Mouse (Mus musculus): Measurements from ENCODE around the gene 4930470P17Rik. TPM values are rescaled to one million over a fixed set of nuclear protein-coding genes. Genes with fewer than 3 reads are reported as not detected.
"Not testable (repeated sequence)": the region's sequence is repeated elsewhere in the genome, so short reads cannot be mapped to it uniquely, and the experiment has no call there.

The 4930470P17Rik gene
- not detected for total RNA-seq (2021)
- long read RNA-seq, experiment 1 = 0 reads
- long read RNA-seq, experiment 2 = 0 reads

- no peak for TF ChIP-seq CTCF (IDR thresholded peaks at IDR 0.05)
- intact Hi-C loops (cut with DNase I) = loop anchor here (2.0 kb wide), 1 partner anchor 271 kb away; no protein-coding TSS in a partner anchor
- Histone ChIP-seq H3K27ac (no peak within 1 kb of the TSS), H3K4me3 (no peak within 1 kb of the TSS)
- DNase-seq = no peak
Measured at GRCm38 (mm10) chr2:170601917-170602316, at the start of gene 4930470P17Rik. Gene 4930470P17Rik, minus strand, starts transcription at chr2:170602017.

- peak; percentile 36 for TF ChIP-seq CTCF (IDR thresholded peaks at IDR 0.05)
- intact Hi-C loops (cut with DNase I) = no loop called here
- H3K27ac ChIP-seq = no peak overlapping the region
- DNase-seq = no peak
- H3K4me3 ChIP-seq = no peak overlapping the region
Measured at GRCm38 (mm10) chr2:170651483-170651882, 49.7 kb upstream of the 4930470P17Rik start.

- no peak overlapping the region for H3K4me3 ChIP-seq
- intact Hi-C loops (cut with DNase I) = no loop called here
- no peak for DNase-seq
- H3K27ac ChIP-seq = no peak overlapping the region
- TF ChIP-seq CTCF (IDR thresholded peaks at IDR 0.05) = no peak
Measured at GRCm38 (mm10) chr2:170648542-170648941, 46.7 kb upstream of the 4930470P17Rik start.

- no peak overlapping the region for H3K27ac ChIP-seq
- intact Hi-C loops (cut with DNase I) = no loop called here
- no peak overlapping the region for H3K4me3 ChIP-seq
- DNase-seq = no peak
- no peak for TF ChIP-seq CTCF (IDR thresholded peaks at IDR 0.05)
Measured at GRCm38 (mm10) chr2:170646201-170646600, 44.4 kb upstream of the 4930470P17Rik start.

- no peak for DNase-seq
- Histone ChIP-seq H3K27ac (no peak overlapping the region), H3K4me3 (no peak overlapping the region)
- intact Hi-C loops (cut with DNase I) = no loop called here
- no peak for TF ChIP-seq CTCF (IDR thresholded peaks at IDR 0.05)
Measured at GRCm38 (mm10) chr2:170642338-170642806, 40.6 kb upstream of the 4930470P17Rik start.

GRCm38 (mm10) chr2:170640281-170640680 is 38.5 kb upstream of the 4930470P17Rik start:
- no peak for DNase-seq
- no peak for TF ChIP-seq CTCF (IDR thresholded peaks at IDR 0.05)
- intact Hi-C loops (cut with DNase I) = no loop called here
- H3K4me3 ChIP-seq = no peak overlapping the region
- H3K27ac ChIP-seq = no peak overlapping the region

GRCm38 (mm10) chr2:170638746-170639145 is 36.9 kb upstream of the 4930470P17Rik start:
- no peak for DNase-seq
- no peak for TF ChIP-seq CTCF (IDR thresholded peaks at IDR 0.05)
- intact Hi-C loops (cut with DNase I) = no loop called here
- Histone ChIP-seq H3K27ac (no peak overlapping the region), H3K4me3 (no peak overlapping the region)

GRCm38 (mm10) chr2:170632998-170633622 is 31.3 kb upstream of the 4930470P17Rik start:
- Histone ChIP-seq H3K27ac (no peak overlapping the region), H3K4me3 (no peak overlapping the region)
- intact Hi-C loops (cut with DNase I) = no loop called here
- DNase-seq = no peak
- TF ChIP-seq CTCF (IDR thresholded peaks at IDR 0.05) = no peak

GRCm38 (mm10) chr2:170632386-170632785 is 30.6 kb upstream of the 4930470P17Rik start:
- Histone ChIP-seq H3K4me3 (no peak overlapping the region), H3K27ac (no peak overlapping the region)
- intact Hi-C loops (cut with DNase I) = no loop called here
- no peak for DNase-seq
- TF ChIP-seq CTCF (IDR thresholded peaks at IDR 0.05) = no peak

- intact Hi-C loops (cut with DNase I) = no loop called here
- H3K27ac ChIP-seq = no peak overlapping the region
- TF ChIP-seq CTCF (IDR thresholded peaks at IDR 0.05) = peak; percentile 34
- H3K4me3 ChIP-seq = no peak overlapping the region
- DNase-seq = no peak
Measured at GRCm38 (mm10) chr2:170631375-170631774, 29.6 kb upstream of the 4930470P17Rik start.

GRCm38 (mm10) chr2:170630553-170630952 is 28.7 kb upstream of the 4930470P17Rik start:
- TF ChIP-seq CTCF (IDR thresholded peaks at IDR 0.05) = no peak
- H3K4me3 ChIP-seq = no peak overlapping the region
- no peak for DNase-seq
- intact Hi-C loops (cut with DNase I) = no loop called here
- no peak overlapping the region for H3K27ac ChIP-seq

- DNase-seq; H3K27ac ChIP-seq; H3K4me3 ChIP-seq; intact Hi-C loops (cut with DNase I): not testable (repeated sequence)
Measured at GRCm38 (mm10) chr2:170627991-170628390, 26.2 kb upstream of the 4930470P17Rik start.

GRCm38 (mm10) chr2:170624201-170624880 is 22.5 kb upstream of the 4930470P17Rik start:
- DNase-seq; intact Hi-C loops (cut with DNase I): not testable (repeated sequence)

More at GRCm38 (mm10) chr2:170624201-170624880, 22.5 kb upstream of the 4930470P17Rik start:
- H3K4me3 ChIP-seq, H3K27ac ChIP-seq: not testable (repeated sequence)

All from gastrocnemius, adult 2 months (tissue).